Mouse (Mus musculus) ovary, adult 18-20 months (tissue): ENCODE results near the gene Slamf8.

Experiments
- DNase-seq: peaks from one replicate; pipeline ENCODE4 v3.0.0; 2022; ENCODE audit warnings: low spot score, mixed read lengths

Gene Slamf8

DNA sequence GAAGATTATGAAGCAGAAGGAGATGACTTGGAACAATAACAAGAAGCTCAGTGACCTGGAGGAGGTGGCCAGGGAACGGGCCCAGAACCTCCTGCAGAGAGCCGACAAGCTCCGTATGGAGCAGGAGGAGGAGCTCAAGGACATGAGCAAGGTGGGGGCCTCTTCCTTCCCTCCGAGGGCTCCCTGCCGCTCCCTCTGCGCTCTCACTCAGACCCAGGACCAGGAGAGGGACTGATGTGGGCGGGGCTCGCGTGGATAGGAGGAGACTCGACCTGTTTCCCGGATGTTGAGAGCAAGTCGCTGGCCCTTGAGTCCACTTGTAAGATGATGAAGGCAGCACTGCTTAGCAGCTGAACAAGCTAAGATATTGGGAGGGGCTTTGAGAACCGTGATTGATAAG lies 57.8 kb downstream of the Slamf8 start:
- peak; percentile 44 for DNase-seq
